Mouse (Mus musculus) thymus, adult 2 months (tissue): Measurements from ENCODE around the gene Sp7.

Experiments used
- CTCF ChIP-seq: fragments of 200-500 bp; IDR thresholded peaks from 2 replicates; pipeline ENCODE4 v1.5.1; 2012; ENCODE audit warnings: mild to moderate bottlenecking, control low read depth, low read length, moderate library complexity, borderline replicate concordance; ENCODE audit not compliant: control insufficient read depth, poor library complexity, insufficient read depth; ENCODE audit errors: extremely low read depth
- POLR2A ChIP-seq: fragments of 200-500 bp; IDR thresholded peaks from 2 replicates; pipeline ENCODE4 v1.6.1; 2012; ENCODE audit warnings: mild to moderate bottlenecking, low read length, control low read depth, moderate library complexity; ENCODE audit not compliant: control insufficient read depth, poor library complexity, insufficient read depth; ENCODE audit errors: extremely low read depth

DNA sequence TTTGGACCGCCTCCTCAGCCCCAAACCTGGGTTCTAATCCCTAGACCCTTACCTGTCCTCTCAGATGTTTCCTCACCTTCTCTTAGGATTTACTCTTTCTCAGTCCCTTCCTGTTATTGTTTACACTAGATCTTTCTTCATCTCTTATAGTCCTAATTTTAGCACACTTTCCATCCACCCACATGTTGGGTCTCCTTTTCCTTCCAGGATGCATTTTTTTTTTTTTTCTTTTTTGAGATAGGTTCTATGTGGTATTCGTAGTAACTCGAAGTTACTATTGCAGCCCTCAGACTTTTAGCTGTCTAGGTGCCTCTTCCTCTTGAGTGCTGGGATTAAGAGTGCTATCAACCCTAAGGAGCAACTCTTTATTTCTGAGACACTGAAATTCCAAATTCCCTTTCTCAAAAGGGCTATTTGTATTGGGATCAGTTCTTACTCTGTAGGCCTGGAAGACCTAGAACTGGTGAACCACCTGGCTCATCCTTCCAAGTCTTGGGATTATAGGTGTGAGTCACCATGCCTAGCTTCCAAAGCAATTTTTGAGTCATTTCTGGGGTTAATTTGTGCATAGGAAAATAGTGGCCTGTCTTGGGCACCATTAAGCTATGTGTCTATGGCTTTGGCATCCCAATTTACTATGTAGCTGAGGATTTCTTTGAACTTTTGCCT lies 40.1 kb upstream of the Sp7 start:
- TF ChIP-seq CTCF, result no peak
- no peak for TF ChIP-seq POLR2A
